Mouse (Mus musculus) urinary bladder, postnatal 36 days (tissue): ENCODE data around the gene Slc32a1.

Experiments used
- DNase-seq, 2 experiments: peaks; one replicate each; pipeline ENCODE4 v3.0.0; 2022; ENCODE audit warnings: low spot score in 2 of 2, mixed read lengths in 1 of 2

Slc32a1 gene

DNA sequence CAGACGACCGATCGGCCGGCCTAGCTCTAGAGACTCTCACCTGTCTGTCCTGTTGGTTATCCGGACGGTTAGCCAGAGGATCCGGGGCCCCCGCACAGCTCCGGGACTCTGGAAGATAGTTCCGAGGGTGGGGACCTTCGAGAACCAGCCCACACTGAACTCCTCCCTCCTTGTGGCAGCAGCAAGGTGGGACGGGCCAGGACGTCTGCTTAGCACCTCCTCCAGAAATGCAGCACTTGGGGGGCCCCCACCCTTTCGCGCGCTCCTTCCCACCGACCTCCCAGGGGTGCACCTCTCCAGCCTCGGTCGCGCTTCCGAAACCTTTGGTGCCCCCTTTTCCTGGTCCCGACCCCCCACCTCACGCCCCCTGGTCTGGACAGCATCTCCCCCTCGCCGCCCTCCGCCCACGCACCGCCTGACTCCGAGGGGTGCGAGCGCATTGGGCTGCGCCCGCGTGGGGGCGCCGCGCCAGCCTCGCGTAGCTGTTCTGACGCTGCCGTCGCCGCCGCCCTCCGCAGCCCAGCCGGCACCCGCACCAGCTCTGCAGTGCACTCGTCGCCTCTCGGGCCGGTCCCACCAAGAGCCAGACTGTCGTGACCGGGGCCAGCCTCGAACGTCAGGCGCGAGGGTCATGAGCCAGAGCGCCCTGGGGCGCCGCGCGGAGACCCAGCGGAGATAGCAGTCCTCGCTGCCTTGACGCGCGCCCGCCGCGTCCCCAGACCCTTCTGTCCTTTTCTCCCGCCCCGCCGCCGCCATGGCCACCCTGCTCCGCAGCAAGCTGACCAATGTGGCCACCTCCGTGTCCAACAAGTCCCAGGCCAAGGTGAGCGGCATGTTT, at the start of gene Slc32a1:
Slc32a1 (plus strand) TSS at position 280 of the 838 bp plus-strand sequence.
- no peak for DNase-seq

- DNase-seq, result no peak
Measured at GRCm38 (mm10) chr2:158560801-158561200, 49.8 kb upstream of the Slc32a1 start.

- DNase-seq, result no peak
Measured at GRCm38 (mm10) chr2:158561371-158562144, 49.0 kb upstream of the Slc32a1 start.

GRCm38 (mm10) chr2:158570421-158571081, 40.0 kb upstream of the Slc32a1 start:
- DNase-seq, result peak in 1 of 2 experiments; percentile 26

DNA sequence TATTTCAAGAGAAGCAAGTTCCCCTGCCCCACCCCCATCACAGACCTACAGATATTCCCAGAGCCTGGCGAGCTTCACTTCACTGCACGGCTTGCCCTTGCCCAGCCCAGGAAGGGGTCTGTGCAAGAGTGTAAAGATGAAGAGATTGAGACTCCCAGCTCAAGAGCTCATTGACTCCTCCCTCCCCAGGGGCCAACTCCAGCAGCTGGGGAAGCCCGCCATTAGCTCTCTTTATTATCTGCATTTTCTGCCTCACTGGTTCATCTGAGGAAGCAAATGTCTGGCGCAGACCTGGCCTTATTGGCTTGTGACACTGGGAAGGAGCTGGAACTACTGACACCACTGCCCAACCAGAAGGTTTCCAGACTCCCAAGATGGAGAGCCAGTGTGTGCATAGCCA, 30.6 kb upstream of the Slc32a1 start:
- DNase-seq, result no peak

DNA sequence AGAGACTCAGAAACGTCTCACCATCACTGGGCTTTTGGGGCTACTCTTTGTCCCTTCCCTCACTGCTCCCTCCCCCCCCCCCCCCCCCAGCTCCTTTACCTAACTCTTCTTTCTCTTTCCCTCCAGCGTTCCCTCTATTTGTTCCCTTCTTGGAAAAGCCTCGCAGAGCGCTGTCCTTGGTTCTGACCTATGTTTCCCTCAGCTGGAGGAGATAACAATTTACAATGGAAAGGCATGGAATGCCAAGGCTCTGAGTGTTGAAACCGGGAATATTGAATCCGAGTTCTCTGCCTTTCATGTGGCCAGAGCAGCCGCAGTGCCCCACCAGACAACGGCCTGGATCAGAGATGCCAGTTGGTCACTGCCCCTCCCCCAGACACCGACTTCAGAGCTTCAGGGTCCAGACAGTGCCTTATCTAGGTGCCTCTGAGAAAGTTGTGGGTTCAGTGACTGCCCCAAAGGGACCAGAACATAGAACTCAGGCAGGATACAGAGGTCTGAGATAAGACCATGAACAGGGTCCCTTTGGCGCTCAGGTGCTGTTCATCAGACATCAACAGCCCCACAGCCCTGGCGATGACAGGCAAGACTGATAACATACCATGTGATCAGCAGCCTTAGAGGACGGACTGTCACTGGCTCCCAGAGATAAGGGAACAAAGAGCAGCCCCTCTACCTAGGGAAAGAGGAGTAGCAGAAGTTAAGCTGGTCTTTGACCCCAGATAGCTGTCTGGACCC, 25.8 kb upstream of the Slc32a1 start:
- DNase-seq, result no peak

DNA sequence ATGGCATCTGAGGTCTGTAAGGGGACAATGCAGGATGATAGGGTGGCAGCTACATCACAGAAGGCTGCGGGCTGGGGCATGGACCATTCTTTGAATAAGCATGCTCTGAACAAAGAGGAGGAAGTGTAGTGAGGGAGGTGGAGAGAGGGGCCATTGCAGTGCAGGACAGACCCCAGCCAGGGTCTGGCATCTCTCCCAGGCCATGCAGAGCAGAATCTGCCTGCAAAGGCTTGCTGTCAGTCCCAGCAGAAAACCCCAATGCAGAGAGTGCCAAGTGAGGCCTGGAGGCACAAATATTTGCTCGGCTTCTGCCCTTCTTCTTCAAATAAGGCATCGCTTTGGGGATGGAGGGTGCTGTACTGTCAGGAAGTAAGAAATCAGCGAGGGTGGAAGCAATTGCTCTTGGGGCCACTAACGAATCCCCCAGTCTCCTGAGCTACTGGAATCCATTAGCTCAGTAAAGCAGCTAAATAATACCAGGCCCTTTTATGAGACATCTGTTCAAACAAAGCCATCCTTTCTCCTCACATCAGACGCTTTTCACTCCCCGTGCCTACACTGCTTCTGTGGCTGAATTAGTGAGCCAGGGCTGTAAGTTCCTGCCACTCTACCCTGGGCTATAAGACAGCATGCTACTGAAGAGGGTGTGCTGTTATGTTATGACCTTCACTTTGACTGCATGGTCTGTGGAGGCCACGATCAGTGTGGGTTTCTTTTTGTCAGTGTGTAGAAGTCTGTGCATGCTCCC, 21.9 kb upstream of the Slc32a1 start:
- no peak for DNase-seq

- DNase-seq, result no peak
Measured at GRCm38 (mm10) chr2:158590495-158590894, 20.1 kb upstream of the Slc32a1 start.

DNA sequence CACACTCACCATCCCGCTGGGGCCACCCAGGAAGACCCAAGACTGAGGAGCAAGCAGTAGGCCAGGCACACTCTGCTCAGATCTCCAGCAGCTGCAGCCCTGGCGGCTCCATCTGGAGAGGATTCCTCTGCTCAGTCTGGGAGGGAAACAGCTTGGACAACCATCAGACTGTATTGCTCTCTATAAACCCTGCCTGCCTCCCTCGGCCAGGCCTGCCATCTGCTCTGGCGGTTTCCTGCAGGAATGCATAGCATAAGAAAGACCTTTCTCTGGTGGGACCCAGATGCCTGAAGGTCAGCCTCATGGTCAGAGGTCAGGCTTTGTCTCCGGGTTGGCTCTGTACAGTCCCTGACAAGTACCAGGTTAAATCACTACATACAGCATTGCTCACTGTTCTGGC, 19.3 kb upstream of the Slc32a1 start:
- DNase-seq, result no peak

DNA sequence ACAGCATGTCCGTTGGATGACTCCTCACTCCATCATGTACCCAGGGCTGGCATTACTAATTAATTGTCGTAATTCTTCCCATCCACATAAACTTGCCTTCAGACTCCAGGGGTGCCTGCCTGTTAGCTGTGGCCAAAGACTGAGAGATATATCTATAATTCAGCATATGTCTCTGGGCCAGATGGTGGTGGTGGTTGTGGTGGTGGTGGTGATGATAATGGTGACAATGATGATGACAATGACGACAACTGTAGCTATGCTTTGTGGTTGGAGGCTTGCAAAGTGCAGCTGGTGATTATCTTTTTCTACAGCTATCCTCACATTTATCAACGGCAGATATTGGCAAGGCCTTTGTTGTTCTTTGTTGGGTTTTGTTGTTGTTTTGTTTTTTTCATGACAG, 17.2 kb upstream of the Slc32a1 start:
- no peak for DNase-seq

- no peak for DNase-seq
Measured at GRCm38 (mm10) chr2:158595103-158595502, 15.5 kb upstream of the Slc32a1 start.

DNA sequence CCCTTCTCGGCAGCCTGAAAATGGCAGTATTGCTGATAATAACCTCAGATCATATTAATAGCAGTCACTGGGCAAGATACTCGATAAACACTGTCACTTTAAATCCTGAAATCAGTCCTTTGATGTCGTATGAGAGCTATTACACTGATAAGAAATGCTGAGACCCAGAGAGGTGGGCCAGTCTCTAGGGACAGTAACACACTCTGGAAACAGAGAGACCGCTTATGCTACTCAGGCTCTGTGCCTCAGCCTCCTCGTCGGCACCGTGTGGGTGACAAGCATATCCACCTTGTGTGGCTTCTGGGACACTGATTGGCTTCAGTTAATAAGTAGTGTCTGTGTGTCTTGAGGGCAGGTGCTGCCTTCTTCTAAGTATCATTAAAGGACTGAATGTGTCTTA, 15.0 kb upstream of the Slc32a1 start:
- DNase-seq, result no peak

- DNase-seq, result no peak
Measured at GRCm38 (mm10) chr2:158596803-158597202, 13.8 kb upstream of the Slc32a1 start.

DNA sequence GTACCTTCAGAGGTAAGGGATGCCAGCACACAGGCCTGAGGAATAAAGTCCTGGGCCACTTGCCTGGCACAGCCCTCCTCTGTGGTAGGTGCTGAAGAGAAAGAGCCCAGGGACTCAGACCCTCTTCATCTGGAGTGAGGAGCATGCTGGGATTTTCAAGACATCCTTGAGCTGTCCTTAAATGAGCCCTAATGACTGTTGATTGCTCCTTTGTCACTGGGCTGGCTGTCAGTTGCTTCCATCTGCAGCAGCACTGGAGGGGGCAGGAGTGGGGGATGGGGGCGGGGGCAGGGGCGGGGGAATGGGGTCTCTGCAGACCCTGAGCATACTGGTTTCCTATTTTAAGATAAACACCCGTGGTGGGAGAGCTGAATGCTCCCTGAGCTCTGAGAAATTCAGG, 10.1 kb upstream of the Slc32a1 start:
- no peak for DNase-seq

- DNase-seq, result no peak
Measured at GRCm38 (mm10) chr2:158601326-158601725, 9.2 kb upstream of the Slc32a1 start.

DNA sequence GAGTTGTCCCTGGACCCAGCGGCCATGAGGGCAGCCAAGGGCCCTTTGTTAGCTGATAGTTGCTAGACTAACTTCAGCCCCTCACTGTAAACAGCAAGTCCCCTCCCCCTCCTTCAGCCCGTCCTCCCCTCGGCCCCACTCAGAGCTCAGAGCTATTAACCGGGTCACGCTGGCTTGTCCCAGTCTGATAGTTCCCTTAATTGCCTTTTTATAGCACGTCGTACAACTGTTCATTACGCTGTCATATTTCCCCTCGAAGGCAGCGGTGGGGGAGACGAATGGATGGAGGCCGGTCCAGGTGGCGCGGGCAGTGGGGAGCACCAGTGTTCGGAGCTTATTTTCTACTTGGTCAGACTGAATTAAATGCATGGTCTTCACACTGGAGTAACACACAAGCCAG, 7.9 kb upstream of the Slc32a1 start:
- DNase-seq, result no peak

DNA sequence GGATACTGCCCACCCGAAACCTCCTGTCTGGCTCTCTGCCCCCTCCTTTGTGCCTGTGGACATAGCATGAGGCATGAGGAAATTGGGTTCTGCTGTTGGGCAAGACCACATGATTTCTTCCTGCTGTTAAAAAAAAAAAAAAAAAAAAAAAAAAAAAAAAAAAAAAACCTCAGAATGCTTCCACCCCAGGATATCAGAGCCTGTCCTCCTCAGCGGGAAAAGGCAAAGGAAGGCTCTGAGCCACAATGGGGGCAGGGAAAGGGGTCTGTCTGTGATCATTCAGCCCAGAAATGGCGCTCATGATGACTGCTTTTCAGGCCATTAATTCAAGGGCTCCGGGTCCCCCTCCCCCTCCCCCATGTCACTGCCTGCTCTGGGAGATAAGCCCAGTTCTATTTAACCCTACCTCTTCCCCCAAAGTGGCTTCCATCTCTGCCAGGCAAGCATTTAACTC, 4.0 kb upstream of the Slc32a1 start:
- DNase-seq, result no peak

- DNase-seq, result no peak
Measured at GRCm38 (mm10) chr2:158609681-158610080, 886 bp upstream of the Slc32a1 start.

DNA sequence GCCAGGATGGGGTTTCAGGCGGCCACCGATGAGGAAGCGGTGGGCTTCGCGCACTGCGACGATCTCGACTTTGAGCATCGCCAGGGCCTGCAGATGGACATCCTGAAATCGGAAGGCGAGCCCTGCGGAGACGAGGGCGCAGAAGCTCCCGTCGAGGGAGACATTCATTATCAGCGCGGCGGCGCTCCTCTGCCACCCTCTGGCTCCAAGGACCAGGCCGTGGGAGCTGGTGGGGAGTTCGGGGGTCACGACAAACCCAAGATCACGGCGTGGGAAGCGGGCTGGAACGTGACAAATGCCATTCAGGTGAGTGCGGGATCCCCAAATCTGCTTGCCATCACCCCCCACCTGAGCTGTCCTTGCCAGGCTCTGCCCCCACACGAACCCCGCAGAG, 756 bp downstream of the Slc32a1 start:
- DNase-seq, result no peak

DNA sequence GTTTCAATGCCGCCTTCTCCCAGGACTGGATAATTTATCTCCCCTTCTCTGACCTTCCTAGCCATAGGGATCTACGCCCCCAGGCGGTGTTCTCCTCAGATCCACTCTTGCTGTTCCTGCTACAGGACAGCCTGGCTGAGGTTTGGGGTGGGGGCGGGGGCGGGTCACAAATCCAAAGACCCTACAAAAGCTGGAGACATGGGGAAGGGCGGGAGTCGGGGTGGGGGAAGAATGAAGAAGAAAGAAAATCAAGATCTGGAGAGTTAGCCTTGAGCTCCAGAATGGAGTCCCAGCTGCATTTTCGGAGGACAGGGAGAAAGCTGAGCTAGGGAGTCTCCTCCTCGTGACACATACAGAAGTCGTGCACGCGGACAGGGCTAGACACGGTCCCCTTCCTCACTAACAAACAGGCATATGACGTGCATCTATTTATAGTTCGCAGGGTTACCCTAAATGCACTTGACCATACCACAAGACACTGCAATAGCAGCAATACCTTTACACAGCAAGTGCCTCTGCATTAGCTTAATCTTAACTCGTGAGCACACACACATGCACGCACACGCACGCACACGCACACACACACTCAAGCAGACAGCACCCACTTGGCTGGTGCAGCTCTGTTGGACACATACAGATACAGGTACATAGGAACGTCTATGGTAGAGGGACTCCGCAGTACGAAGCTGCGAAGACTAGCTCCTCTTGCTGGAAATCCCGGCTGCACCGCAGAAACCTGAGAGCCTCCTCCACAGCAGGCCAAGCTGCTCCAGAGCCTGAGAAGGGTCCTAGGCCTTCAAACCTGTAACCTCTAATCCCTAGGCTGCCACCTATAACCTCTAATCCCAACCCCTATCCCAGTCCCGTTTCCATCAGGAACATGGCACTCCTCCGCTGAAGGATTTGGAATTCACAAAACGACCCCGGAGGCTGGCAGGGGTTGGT, 1.4 kb downstream of the Slc32a1 start:
- DNase-seq, result no peak
